Mouse (Mus musculus) limb, embryonic 10.5 days (tissue): ENCODE measurements at regions not wholly inside any gene's neighbourhood (a gene's known extent, or its start where the extent isn't known, plus 50 kb on each side); places are given as distances from the start of the nearest gene placed in this dataset.

ENCODE experiments used
- DNase-seq: peaks from one replicate; pipeline ENCODE4 v3.0.0-alpha.2; 2017; ENCODE audit warnings: low spot score
- H3K27ac ChIP-seq: fragments of 300-500 bp; sonication (generic); 2 replicates; pipeline ENCODE4 v1.5.1; 2016; ENCODE audit warnings: mild to moderate bottlenecking
- H3K27me3 ChIP-seq: fragments of 300-500 bp; sonication (generic); 2 replicates; pipeline ENCODE4 v1.6.1; 2016; ENCODE audit warnings: low read depth, mild to moderate bottlenecking; ENCODE audit not compliant: poor library complexity, severe bottlenecking
- H3K36me3 ChIP-seq: fragments of 300-500 bp; sonication (generic); 2 replicates; pipeline ENCODE4 v1.6.1; 2016; ENCODE audit warnings: mild to moderate bottlenecking, moderate library complexity
- H3K4me1 ChIP-seq: fragments of 300-500 bp; sonication (generic); 2 replicates; pipeline ENCODE4 v1.6.1; 2016
- H3K4me3 ChIP-seq: fragments of 300-500 bp; sonication (generic); 2 replicates; pipeline ENCODE4 v1.5.1; 2016; ENCODE audit warnings: mild to moderate bottlenecking, moderate library complexity
- H3K9me3 ChIP-seq: fragments of 300-500 bp; sonication (generic); replicated peaks from 2 replicates; pipeline ENCODE4 v1.6.1; 2016; ENCODE audit warnings: mild to moderate bottlenecking
- WGBS: fragments of 180-500 bp; shearing (Covaris S2); methylation state at CpG from one replicate; pipeline ENCODE4 v1.1.7; 2016; 5-methylcytosine and 5-hydroxymethylcytosine counted together

DNA sequence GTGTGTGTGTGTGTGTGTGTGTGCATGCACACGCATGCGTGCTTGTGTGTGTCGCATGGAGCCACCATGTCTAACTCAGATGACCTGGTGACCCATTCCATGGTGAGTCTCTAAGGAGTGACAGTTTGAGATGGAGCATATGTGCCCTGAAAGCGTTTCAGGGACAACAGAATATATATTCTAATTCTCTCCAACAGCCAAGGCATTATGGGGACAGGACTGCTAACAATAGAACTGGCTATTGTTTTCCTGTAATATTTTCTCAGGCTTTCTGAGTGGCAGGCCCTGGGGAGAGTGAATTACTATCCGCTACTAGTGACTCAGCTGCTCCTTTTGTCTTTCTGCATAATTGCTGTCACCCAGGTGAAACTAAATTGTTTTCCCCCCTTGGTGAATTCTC is 898.7 kb upstream of the Lcorl start:
- Histone ChIP-seq H3K27ac (no peak overlapping the region), H3K4me3 (no peak overlapping the region), H3K27me3 (no peaks in the 10 kb centered on the region), H3K36me3 (no peaks in the 10 kb centered on the region), H3K9me3 (no peaks in the 10 kb centered on the region), H3K4me1 (no peaks in the 10 kb centered on the region)
- 77% methylated on average over 5 of the region's 5 CpGs for WGBS
- no peak for DNase-seq

- Histone ChIP-seq H3K27me3 (no peaks in the 10 kb centered on the region), H3K4me1 (peaks cover 5% of the 10 kb centered on the region), H3K27ac (no peak overlapping the region), H3K36me3 (no peaks in the 10 kb centered on the region), H3K9me3 (no peaks in the 10 kb centered on the region), H3K4me3 (no peak overlapping the region)
- 67% methylated on average over 2 of the region's 2 CpGs for WGBS
- DNase-seq, result no peak
These were observed 882.7 kb upstream of the Lcorl start for GRCm38 (mm10) chr5:46740034-46740582.

DNA sequence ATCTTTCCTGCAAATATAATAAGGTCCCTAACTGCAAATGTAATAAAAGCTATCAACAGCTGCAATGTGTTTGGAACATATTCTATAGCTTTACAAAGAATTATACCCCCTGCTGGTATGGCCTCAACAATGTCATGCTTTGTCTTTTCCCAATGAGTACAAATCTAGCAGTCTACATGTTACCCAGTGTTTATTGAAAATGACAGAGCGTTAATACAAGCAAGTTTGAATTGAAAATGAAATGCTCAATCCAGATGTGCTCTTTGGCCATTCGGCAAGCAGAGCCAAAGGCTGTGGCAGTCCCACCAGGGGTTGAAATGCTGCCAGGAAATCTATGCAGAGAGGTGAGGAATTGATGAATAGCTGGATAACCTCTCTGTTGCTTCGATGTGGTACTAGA is 875.1 kb upstream of the Lcorl start:
- Histone ChIP-seq H3K27me3 (no peaks in the 10 kb centered on the region), H3K9me3 (no peaks in the 10 kb centered on the region), H3K4me3 (no peak overlapping the region), H3K36me3 (no peaks in the 10 kb centered on the region), H3K4me1 (no peaks in the 10 kb centered on the region), H3K27ac (no peak overlapping the region)
- no peak for DNase-seq
- 76% methylated on average over 3 of the region's 3 CpGs for WGBS

GRCm38 (mm10) chr5:46732025-46732424 is 874.6 kb upstream of the Lcorl start:
- 87% methylated on average over 5 of the region's 5 CpGs for WGBS
- no peaks in the 10 kb centered on the region for H3K36me3 ChIP-seq

DNA sequence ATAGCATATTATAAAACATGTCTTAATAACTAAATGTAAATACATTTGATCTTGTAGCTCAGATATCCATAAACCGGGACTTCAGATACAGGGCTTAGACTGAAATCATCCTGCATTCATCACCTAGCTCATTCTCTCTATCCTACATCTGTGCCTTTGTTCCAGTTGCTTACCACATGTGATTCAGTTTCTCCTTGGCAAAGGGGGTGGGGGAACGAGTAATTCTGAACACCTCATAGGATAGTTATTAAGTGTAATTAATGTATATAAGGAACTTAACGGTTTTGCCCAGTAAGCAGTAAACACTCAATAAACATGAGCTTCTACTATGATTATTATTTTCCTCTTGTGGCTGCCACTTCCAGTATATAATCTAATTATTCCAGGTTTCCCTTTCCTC is 873.9 kb upstream of the Lcorl start:
- no peak for DNase-seq
- Histone ChIP-seq H3K27ac (no peak overlapping the region), H3K4me1 (no peaks in the 10 kb centered on the region), H3K36me3 (no peaks in the 10 kb centered on the region), H3K4me3 (no peak overlapping the region), H3K27me3 (no peaks in the 10 kb centered on the region), H3K9me3 (no peaks in the 10 kb centered on the region)
- 82% methylated on average over 3 of the region's 3 CpGs for WGBS

More at GRCm38 (mm10) chr5:46732025-46732424, 874.6 kb upstream of the Lcorl start:
- Histone ChIP-seq H3K27me3 (no peaks in the 10 kb centered on the region), H3K4me1 (no peaks in the 10 kb centered on the region), H3K4me3 (no peak overlapping the region), H3K9me3 (no peaks in the 10 kb centered on the region), H3K27ac (no peak overlapping the region)
- no peak for DNase-seq

DNA sequence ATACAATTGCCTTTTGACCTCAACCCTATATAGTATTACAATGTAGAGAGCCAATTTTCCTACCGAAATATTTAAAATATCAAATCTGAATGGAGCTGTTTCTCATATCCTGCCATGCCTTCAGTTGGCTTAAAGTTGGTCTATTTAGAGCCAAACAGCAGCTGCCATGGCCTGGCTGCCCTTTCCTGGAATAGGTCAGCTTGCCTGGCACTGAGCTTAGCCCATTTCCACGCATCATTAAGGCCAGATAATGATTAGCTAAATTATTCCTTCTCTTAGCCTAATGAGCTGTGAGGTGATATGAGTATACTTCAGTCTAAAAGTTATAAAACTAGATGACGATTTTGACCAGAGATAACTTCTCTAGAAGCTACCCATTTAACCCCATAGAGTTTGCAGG is 852.2 kb upstream of the Lcorl start:
- H3K4me1 ChIP-seq, result no peaks in the 10 kb centered on the region
- H3K36me3 ChIP-seq, result no peaks in the 10 kb centered on the region
- H3K4me3 ChIP-seq, result no peak overlapping the region
- WGBS, result 62% methylated on average over 3 of the region's 3 CpGs
- H3K9me3 ChIP-seq, result no peaks in the 10 kb centered on the region
- no peak for DNase-seq
- H3K27ac ChIP-seq, result no peak overlapping the region
- no peaks in the 10 kb centered on the region for H3K27me3 ChIP-seq

DNA sequence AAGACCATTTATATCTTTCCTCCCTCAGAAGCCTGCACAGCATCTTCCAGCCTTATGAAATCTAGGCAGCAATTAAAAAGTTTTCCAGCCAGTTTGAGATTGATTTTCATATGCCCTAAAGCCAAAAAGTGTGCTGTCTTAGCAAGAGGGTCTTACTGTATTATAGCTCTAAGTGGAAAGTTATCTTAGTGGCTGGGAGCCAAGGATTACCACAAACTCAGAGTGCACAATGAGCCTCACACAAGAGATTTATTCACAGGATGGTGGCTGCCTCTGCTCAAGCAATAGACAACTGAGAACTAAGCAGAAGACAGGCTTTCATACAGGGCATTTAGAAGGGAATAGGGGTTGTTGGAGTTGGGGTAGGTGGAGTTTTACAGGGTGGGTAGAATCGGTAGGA is 850.4 kb upstream of the Lcorl start:
- DNase-seq, result no peak
- Histone ChIP-seq H3K9me3 (no peaks in the 10 kb centered on the region), H3K4me3 (no peak overlapping the region), H3K27me3 (no peaks in the 10 kb centered on the region), H3K27ac (no peak overlapping the region), H3K36me3 (no peaks in the 10 kb centered on the region), H3K4me1 (no peaks in the 10 kb centered on the region)
- WGBS, result 92% methylated on average over 1 of the region's 1 CpGs

- no peaks in the 10 kb centered on the region for H3K27me3 ChIP-seq
- DNase-seq, result no peak
- no peak overlapping the region for H3K27ac ChIP-seq
These were observed 849.6 kb upstream of the Lcorl start for GRCm38 (mm10) chr5:46707021-46707420.

GRCm38 (mm10) chr5:46678007-46678406 is 820.6 kb upstream of the Lcorl start:
- Histone ChIP-seq H3K36me3 (no peaks in the 10 kb centered on the region), H3K27me3 (no peaks in the 10 kb centered on the region), H3K27ac (no peak overlapping the region), H3K4me3 (no peak overlapping the region), H3K4me1 (no peaks in the 10 kb centered on the region), H3K9me3 (no peaks in the 10 kb centered on the region)
- DNase-seq, result no peak

More at GRCm38 (mm10) chr5:46707021-46707420, 849.6 kb upstream of the Lcorl start:
- WGBS, result 91% methylated on average over 5 of the region's 5 CpGs
- Histone ChIP-seq H3K4me3 (no peak overlapping the region), H3K4me1 (no peaks in the 10 kb centered on the region), H3K9me3 (no peaks in the 10 kb centered on the region), H3K36me3 (no peaks in the 10 kb centered on the region)

GRCm38 (mm10) chr5:46674810-46675502 is 817.5 kb upstream of the Lcorl start:
- no peaks in the 10 kb centered on the region for H3K36me3 ChIP-seq
- no peaks in the 10 kb centered on the region for H3K9me3 ChIP-seq
- H3K4me3 ChIP-seq, result no peak overlapping the region
- no peaks in the 10 kb centered on the region for H3K27me3 ChIP-seq
- WGBS, result 85% methylated on average over 3 of the region's 3 CpGs
- DNase-seq, result no peak
- H3K4me1 ChIP-seq, result no peaks in the 10 kb centered on the region
- H3K27ac ChIP-seq, result no peak overlapping the region

- no peak overlapping the region for H3K4me3 ChIP-seq
These were observed 816.0 kb upstream of the Lcorl start for GRCm38 (mm10) chr5:46673413-46673812.

GRCm38 (mm10) chr5:46670484-46670883 is 813.1 kb upstream of the Lcorl start:
- WGBS, result 57% methylated on average over 2 of the region's 2 CpGs
- no peaks in the 10 kb centered on the region for H3K36me3 ChIP-seq
- H3K9me3 ChIP-seq, result no peaks in the 10 kb centered on the region
- no peak overlapping the region for H3K27ac ChIP-seq
- H3K4me3 ChIP-seq, result no peak overlapping the region
- DNase-seq, result no peak
- H3K27me3 ChIP-seq, result no peaks in the 10 kb centered on the region
- peaks cover 2% of the 10 kb centered on the region; the same call in 1 of the 2 replicates for H3K4me1 ChIP-seq

More at GRCm38 (mm10) chr5:46673413-46673812, 816.0 kb upstream of the Lcorl start:
- DNase-seq, result no peak
- H3K4me1 ChIP-seq, result no peaks in the 10 kb centered on the region
- H3K27me3 ChIP-seq, result no peaks in the 10 kb centered on the region
- WGBS, result 68% methylated on average over 1 of the region's 1 CpGs
- no peaks in the 10 kb centered on the region for H3K36me3 ChIP-seq
- no peaks in the 10 kb centered on the region for H3K9me3 ChIP-seq
- no peak overlapping the region for H3K27ac ChIP-seq

DNA sequence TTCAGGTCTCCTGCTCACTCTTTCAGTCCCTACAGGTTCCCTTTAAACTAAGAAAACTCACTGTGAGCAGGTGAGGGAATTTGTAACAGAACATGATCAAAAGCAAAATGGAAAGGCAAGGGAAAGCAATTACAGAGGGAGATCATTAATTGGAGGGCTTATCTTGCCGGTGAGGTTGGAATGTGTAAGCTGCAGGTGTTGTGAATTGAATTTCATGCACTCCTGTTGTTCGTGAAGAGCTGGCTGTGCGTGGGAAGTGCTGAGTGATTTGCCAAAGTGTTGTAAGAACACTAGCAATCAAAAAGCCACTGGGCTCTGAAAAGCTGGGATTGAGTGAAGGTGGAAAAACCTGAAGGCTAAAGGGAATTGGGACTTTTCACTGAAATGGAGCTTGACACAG is 808.8 kb upstream of the Lcorl start:
- H3K4me1 ChIP-seq, result peaks cover 2% of the 10 kb centered on the region; the same call in 1 of the 2 replicates
- no peaks in the 10 kb centered on the region for H3K9me3 ChIP-seq
- no peak for DNase-seq
- H3K4me3 ChIP-seq, result no peak overlapping the region
- no peaks in the 10 kb centered on the region for H3K27me3 ChIP-seq
- no peaks in the 10 kb centered on the region for H3K36me3 ChIP-seq
- 24% methylated on average over 3 of the region's 3 CpGs for WGBS
- no peak overlapping the region for H3K27ac ChIP-seq

DNA sequence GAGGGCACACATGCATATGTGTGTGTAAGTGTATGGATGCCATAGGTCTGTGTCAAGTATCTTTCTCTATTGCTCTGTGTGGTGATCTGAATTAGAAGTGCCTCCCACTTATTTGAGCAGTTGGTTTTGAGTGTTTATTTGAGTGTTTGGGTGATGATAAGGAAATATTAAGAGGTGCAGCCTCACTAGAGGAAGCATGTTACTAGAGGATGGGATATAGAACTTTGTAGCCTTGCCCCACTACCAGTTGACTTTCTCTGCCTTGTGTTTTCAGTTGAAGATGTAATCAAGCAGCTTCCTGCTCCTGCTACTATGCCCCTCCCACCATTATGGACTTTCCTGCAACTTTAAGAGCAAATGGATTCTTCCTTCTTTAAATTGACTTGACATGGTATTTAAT is 799.6 kb upstream of the Lcorl start:
- DNase-seq, result no peak
- Histone ChIP-seq H3K36me3 (no peaks in the 10 kb centered on the region), H3K27me3 (no peaks in the 10 kb centered on the region), H3K4me3 (no peak overlapping the region), H3K27ac (no peak overlapping the region), H3K4me1 (no peaks in the 10 kb centered on the region), H3K9me3 (no peaks in the 10 kb centered on the region)
